Mouse (Mus musculus): ENCODE results near the gene Wasl. TPM values are rescaled to one million over a fixed set of nuclear protein-coding genes. Genes with fewer than 3 reads are reported as not detected.
A peak's percentile ranks its signal among the peaks of the same experiment; 100 is the strongest.

Wasl gene
- 56.5 and 61.6 TPM in 2 replicates for polyA plus RNA-seq (2016; fragmentation: Nextera tagmentation; extraction: Ambion mirVana)

GRCm38 (mm10) chr6:24664867-24665458 is at the start of gene Wasl:
TSS of gene Wasl (minus strand) at chr6:24665009.
- Histone ChIP-seq H3K4me3 (peak within 1 kb of the TSS; percentile 94), H3K4me1 (peaks cover 14% of the 10 kb centered on the region), H3K27me3 (ENCODE audit: insufficient read depth, poor library complexity, severe bottlenecking) (no peaks in the 10 kb centered on the region), H3K27ac (peak within 1 kb of the TSS; percentile 95), H3K9me3 (no peaks in the 10 kb centered on the region), H3K36me3 (no peaks in the 10 kb centered on the region)
- DNase-seq (ENCODE audit: low spot score) = peak; percentile 100
- under 1% methylated on average over 63 of the region's 63 CpGs for whole genome bisulfite sequencing

GRCm38 (mm10) chr6:24707499-24707898 is 42.7 kb upstream of the Wasl start:
- no peaks in the 10 kb centered on the region for H3K36me3 ChIP-seq
- WGBS = 72% methylated on average over 2 of the region's 2 CpGs
- no peak overlapping the region for H3K27ac ChIP-seq
- no peak for DNase-seq (ENCODE audit: low spot score)
- H3K4me3 ChIP-seq = no peak overlapping the region
- no peaks in the 10 kb centered on the region for H3K27me3 ChIP-seq (ENCODE audit: insufficient read depth, poor library complexity, severe bottlenecking)
- no peaks in the 10 kb centered on the region for H3K9me3 ChIP-seq
- peaks cover 6% of the 10 kb centered on the region; the same call in 1 of the 2 replicates for H3K4me1 ChIP-seq

- Histone ChIP-seq H3K27ac (no peak overlapping the region), H3K9me3 (no peaks in the 10 kb centered on the region), H3K4me3 (no peak overlapping the region), H3K36me3 (no peaks in the 10 kb centered on the region), H3K27me3 (ENCODE audit: insufficient read depth, poor library complexity, severe bottlenecking) (no peaks in the 10 kb centered on the region), H3K4me1 (peaks cover 6% of the 10 kb centered on the region; the same call in 1 of the 2 replicates)
- WGBS = 72% methylated on average over 5 of the region's 5 CpGs
- no peak for DNase-seq (ENCODE audit: low spot score)
These were observed 42.3 kb upstream of the Wasl start for GRCm38 (mm10) chr6:24707090-24707489.

GRCm38 (mm10) chr6:24697216-24697615 is 32.4 kb upstream of the Wasl start:
- Histone ChIP-seq H3K9me3 (no peaks in the 10 kb centered on the region), H3K4me3 (no peak overlapping the region), H3K4me1 (no peaks in the 10 kb centered on the region), H3K27me3 (ENCODE audit: insufficient read depth, poor library complexity, severe bottlenecking) (no peaks in the 10 kb centered on the region), H3K27ac (no peak overlapping the region), H3K36me3 (no peaks in the 10 kb centered on the region)
- DNase-seq (ENCODE audit: low spot score) = no peak
- WGBS = 74% methylated on average over 5 of the region's 5 CpGs

- H3K4me3 ChIP-seq = no peak overlapping the region
- H3K27me3 ChIP-seq (ENCODE audit: insufficient read depth, poor library complexity, severe bottlenecking) = no peaks in the 10 kb centered on the region
- no peaks in the 10 kb centered on the region for H3K9me3 ChIP-seq
- 84% methylated on average over 4 of the region's 4 CpGs for WGBS
- H3K36me3 ChIP-seq = no peaks in the 10 kb centered on the region
- DNase-seq (ENCODE audit: low spot score) = no peak
- H3K4me1 ChIP-seq = no peaks in the 10 kb centered on the region
- no peak overlapping the region for H3K27ac ChIP-seq
These were observed 31.3 kb upstream of the Wasl start for GRCm38 (mm10) chr6:24696117-24696516.

- Histone ChIP-seq H3K9me3 (no peaks in the 10 kb centered on the region), H3K27ac (no peak overlapping the region), H3K4me1 (no peaks in the 10 kb centered on the region), H3K27me3 (ENCODE audit: insufficient read depth, poor library complexity, severe bottlenecking) (no peaks in the 10 kb centered on the region), H3K36me3 (no peaks in the 10 kb centered on the region), H3K4me3 (no peak overlapping the region)
- 75% methylated on average over 11 of the region's 11 CpGs for WGBS
- no peak for DNase-seq (ENCODE audit: low spot score)
These were observed 29.9 kb upstream of the Wasl start for GRCm38 (mm10) chr6:24694455-24695410.

- no peak for DNase-seq (ENCODE audit: low spot score)
- Histone ChIP-seq H3K36me3 (no peaks in the 10 kb centered on the region), H3K9me3 (no peaks in the 10 kb centered on the region), H3K4me3 (no peak overlapping the region), H3K27ac (no peak overlapping the region), H3K4me1 (no peaks in the 10 kb centered on the region), H3K27me3 (ENCODE audit: insufficient read depth, poor library complexity, severe bottlenecking) (no peaks in the 10 kb centered on the region)
- 55% methylated on average over 1 of the region's 1 CpGs for WGBS
These were observed 23.1 kb upstream of the Wasl start for GRCm38 (mm10) chr6:24687871-24688270.

- WGBS = 91% methylated on average over 3 of the region's 3 CpGs
- no peak for DNase-seq (ENCODE audit: low spot score)
- Histone ChIP-seq H3K4me3 (no peak overlapping the region), H3K4me1 (no peaks in the 10 kb centered on the region), H3K9me3 (no peaks in the 10 kb centered on the region), H3K27me3 (ENCODE audit: insufficient read depth, poor library complexity, severe bottlenecking) (no peaks in the 10 kb centered on the region), H3K36me3 (no peaks in the 10 kb centered on the region), H3K27ac (no peak overlapping the region)
These were observed 18.3 kb upstream of the Wasl start for GRCm38 (mm10) chr6:24683113-24683512.

GRCm38 (mm10) chr6:24667829-24668228 is 3.0 kb upstream of the Wasl start:
- H3K9me3 ChIP-seq = no peaks in the 10 kb centered on the region
- H3K36me3 ChIP-seq = no peaks in the 10 kb centered on the region
- no peak overlapping the region for H3K4me3 ChIP-seq
- DNase-seq (ENCODE audit: low spot score) = no peak
- 55% methylated on average over 3 of the region's 3 CpGs for WGBS
- no peak overlapping the region for H3K27ac ChIP-seq
- no peaks in the 10 kb centered on the region for H3K27me3 ChIP-seq (ENCODE audit: insufficient read depth, poor library complexity, severe bottlenecking)
- H3K4me1 ChIP-seq = 0 out of 2 replicates have a peak, but pooled peaks cover 5% of the 10 kb centered on the region

- H3K4me3 ChIP-seq = no peak overlapping the region
- WGBS = 86% methylated on average over 5 of the region's 5 CpGs
- H3K4me1 ChIP-seq = peaks cover 14% of the 10 kb centered on the region
- DNase-seq (ENCODE audit: low spot score) = no peak
- no peaks in the 10 kb centered on the region for H3K27me3 ChIP-seq (ENCODE audit: insufficient read depth, poor library complexity, severe bottlenecking)
- no peaks in the 10 kb centered on the region for H3K36me3 ChIP-seq
- no peak overlapping the region for H3K27ac ChIP-seq
- H3K9me3 ChIP-seq = no peaks in the 10 kb centered on the region
These were observed 1.4 kb upstream of the Wasl start for GRCm38 (mm10) chr6:24666248-24666647.

GRCm38 (mm10) chr6:24664133-24664866 is 509 bp downstream of the Wasl start:
- peak; percentile 85 for DNase-seq (ENCODE audit: low spot score)
- peak overlapping the region; percentile 95 for H3K27ac ChIP-seq
- no peaks in the 10 kb centered on the region for H3K9me3 ChIP-seq
- H3K4me3 ChIP-seq = peak overlapping the region; percentile 94
- WGBS = under 1% methylated on average over 58 of the region's 58 CpGs
- no peaks in the 10 kb centered on the region for H3K27me3 ChIP-seq (ENCODE audit: insufficient read depth, poor library complexity, severe bottlenecking)
- no peaks in the 10 kb centered on the region for H3K36me3 ChIP-seq
- peaks cover 14% of the 10 kb centered on the region for H3K4me1 ChIP-seq

- H3K4me3 ChIP-seq = peak overlapping the region; percentile 94
These were observed 1.3 kb downstream of the Wasl start for GRCm38 (mm10) chr6:24663196-24664132.

More at GRCm38 (mm10) chr6:24663196-24664132, 1.3 kb downstream of the Wasl start:
- WGBS = 11% methylated on average over 21 of the region's 21 CpGs
- Histone ChIP-seq H3K27ac (peak overlapping the region; percentile 95), H3K4me1 (peaks cover 14% of the 10 kb centered on the region), H3K27me3 (ENCODE audit: insufficient read depth, poor library complexity, severe bottlenecking) (no peaks in the 10 kb centered on the region), H3K36me3 (no peaks in the 10 kb centered on the region), H3K9me3 (no peaks in the 10 kb centered on the region)
- peak; percentile 74 for DNase-seq (ENCODE audit: low spot score)

All from heart, embryonic 10.5 days (tissue).